Mouse (Mus musculus) effector memory CD4-positive, alpha-beta T cell, adult 5 months (primary cell): ENCODE results near the gene Ezr. TPM values are rescaled to one million over a fixed set of nuclear protein-coding genes. Genes with fewer than 3 reads are reported as not detected.

ENCODE experiments used
- polyA plus RNA-seq: library from polyadenylated mRNA; unstranded; fragments of 100-300 nt; shearing (Covaris generic); gene quantifications from one replicate; pipeline ENCODE4 v1.2.1, GENCODE M21; 2017

The Ezr gene
- 568 TPM for polyA plus RNA-seq

DNA sequence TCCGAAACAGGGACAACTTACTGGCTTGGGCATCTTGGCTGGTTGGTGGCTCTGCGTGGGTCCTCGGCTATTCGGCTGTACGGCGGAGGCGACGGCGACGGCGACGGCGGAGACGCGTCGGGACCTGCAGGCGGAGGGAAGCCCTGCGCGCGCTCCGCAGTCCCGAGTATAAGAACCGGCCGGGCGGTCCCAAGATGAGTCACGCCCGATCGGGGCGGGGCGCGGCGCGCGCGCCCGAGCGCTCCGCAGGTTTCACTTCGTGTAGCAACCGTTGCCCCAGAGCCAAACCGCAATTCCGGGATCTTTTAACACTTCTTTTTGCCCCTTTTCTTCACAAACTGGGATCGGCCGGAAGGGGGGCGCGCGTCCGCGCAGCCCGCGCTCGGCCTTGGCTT is at the start of gene Ezr:
Gene Ezr (minus strand): TSS at position 174 of the 395 bp plus-strand sequence.

Other genes with a start within 250 kb of the Ezr start
- 22.2 TPM for gene Dynlt1c, start 181.1 kb downstream of the Ezr start, polyA plus RNA-seq
- gene Dynlt1f, start 126.9 kb downstream of the Ezr start, polyA plus RNA-seq, result 34.1 TPM
- gene Sytl3, start 123.7 kb downstream of the Ezr start, polyA plus RNA-seq, result 175 TPM
- gene Rsph3b, start 165.9 kb upstream of the Ezr start, polyA plus RNA-seq, result 17.8 TPM
- gene Tagap1, start 178.4 kb upstream of the Ezr start, polyA plus RNA-seq, result 31.4 TPM
- gene Rnaset2b, start 187.8 kb upstream of the Ezr start, polyA plus RNA-seq, result 692 TPM
- 0.39 TPM for gene Gm49721, start 196.1 kb upstream of the Ezr start, polyA plus RNA-seq
- gene Gm1604a, start 242.8 kb upstream of the Ezr start, polyA plus RNA-seq, result not detected